Mouse (Mus musculus) erythroblast, embryonic 14.5 days (primary cell): Measurements from ENCODE around the gene Ppm1a. TPM values are rescaled to one million over a fixed set of nuclear protein-coding genes. Genes with fewer than 3 reads are reported as not detected.

Experiments used
- H3K27me3 ChIP-seq: 2 replicates; pipeline ENCODE4 v1.6.1; 2012; ENCODE audit warnings: inconsistent platforms; ENCODE audit not compliant: control insufficient read depth
- H3K36me3 ChIP-seq: 2 replicates; pipeline ENCODE4 v1.6.1; 2012; ENCODE audit warnings: mild to moderate bottlenecking, inconsistent platforms; ENCODE audit not compliant: control insufficient read depth
- H3K4me1 ChIP-seq: 2 replicates; pipeline ENCODE4 v1.6.1; 2012; ENCODE audit warnings: inconsistent platforms; ENCODE audit not compliant: control insufficient read depth
- H3K4me3 ChIP-seq: replicated peaks from 2 replicates; pipeline ENCODE3; 2012; ENCODE audit warnings: moderate library complexity, mild to moderate bottlenecking, inconsistent platforms
- H3K9me3 ChIP-seq: 2 replicates; pipeline ENCODE4 v1.6.1; 2012; ENCODE audit warnings: low read length, inconsistent platforms, mixed read lengths; ENCODE audit not compliant: control insufficient read depth
- GATA1 ChIP-seq: IDR thresholded peaks from 2 replicates; pipeline ENCODE4 v1.6.1; 2012; ENCODE audit warnings: low read length, inconsistent platforms, mixed read lengths
- TAL1 ChIP-seq: IDR thresholded peaks from 3 replicates; pipeline ENCODE4 v1.6.1; 2012; ENCODE audit warnings: low read length, inconsistent platforms, mixed read lengths
- polyA plus RNA-seq: library from polyadenylated mRNA; stranded (reverse); fragments of >175 nt; gene quantifications from 2 replicates; pipeline ENCODE4 v1.2.3, GENCODE M21; 2012

Ppm1a gene
- polyA plus RNA-seq, 1 experiment = 2.5 TPM

- Histone ChIP-seq H3K36me3 (no peaks in the 10 kb centered on the region), H3K4me3 (no peak overlapping the region), H3K4me1 (peaks cover 6% of the 10 kb centered on the region), H3K27me3 (peaks cover 20% of the 10 kb centered on the region), H3K9me3 (peaks cover 6% of the 10 kb centered on the region)
- TF ChIP-seq TAL1 (no peak), GATA1 (no peak)
These were observed 88.7 kb downstream of the Ppm1a start for GRCm38 (mm10) chr12:72845946-72846345.

- TF ChIP-seq TAL1 (no peak), GATA1 (no peak)
- peaks cover 6% of the 10 kb centered on the region for H3K4me1 ChIP-seq
- H3K27me3 ChIP-seq = peaks cover 23% of the 10 kb centered on the region
- H3K36me3 ChIP-seq = no peaks in the 10 kb centered on the region
- no peak overlapping the region for H3K4me3 ChIP-seq
- no peaks in the 10 kb centered on the region for H3K9me3 ChIP-seq
These were observed 90.5 kb downstream of the Ppm1a start for GRCm38 (mm10) chr12:72847725-72848124.

Other genes with a start within 250 kb of the Ppm1a start
- gene Pcnx4, start 221.1 kb upstream of the Ppm1a start, polyA plus RNA-seq = 0.03 and 0.05 TPM in 2 replicates
- gene Gm4756, start 107.8 kb upstream of the Ppm1a start, polyA plus RNA-seq = not detected in 2 replicates
- gene Dhrs7, start 92.5 kb upstream of the Ppm1a start, polyA plus RNA-seq = 0.08 TPM in 1 of 2 replicates, not detected in the other
- gene Six6, start 182.4 kb downstream of the Ppm1a start, polyA plus RNA-seq = not detected in 2 replicates
- gene 4930447C04Rik, start 183.3 kb downstream of the Ppm1a start, polyA plus RNA-seq = not detected in 2 replicates